Mouse (Mus musculus): ENCODE measurements around the gene Atl2.

The Atl2 gene

GRCm38 (mm10) chr17:79817551-79817950 lies 78.4 kb downstream of the Atl2 start:
- no peak for DNase-seq

DNA sequence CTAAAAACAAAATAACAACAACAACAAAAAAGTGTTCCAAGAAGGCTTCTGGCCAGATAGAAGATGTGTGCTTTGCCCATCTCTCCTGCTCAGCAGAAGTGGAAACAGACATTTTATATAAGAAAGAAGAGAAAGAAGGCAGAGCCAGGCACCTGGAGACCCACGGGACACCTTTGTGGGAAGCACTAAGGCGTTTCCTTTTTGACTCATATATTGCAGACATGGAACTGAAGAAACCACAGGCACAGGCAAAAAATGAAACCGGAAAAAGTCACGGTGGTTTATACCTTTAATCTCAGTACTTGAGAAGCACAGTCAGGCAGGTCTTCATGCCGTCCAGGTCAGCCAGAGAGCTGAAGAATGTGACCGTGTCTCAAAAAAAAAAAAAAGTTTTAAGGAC lies 79.0 kb downstream of the Atl2 start:
- no peak for DNase-seq

GRCm38 (mm10) chr17:79810421-79810820 lies 85.5 kb downstream of the Atl2 start:
- DNase-seq, result no peak

GRCm38 (mm10) chr17:79809491-79810316 lies 86.2 kb downstream of the Atl2 start:
- no peak for DNase-seq

DNA sequence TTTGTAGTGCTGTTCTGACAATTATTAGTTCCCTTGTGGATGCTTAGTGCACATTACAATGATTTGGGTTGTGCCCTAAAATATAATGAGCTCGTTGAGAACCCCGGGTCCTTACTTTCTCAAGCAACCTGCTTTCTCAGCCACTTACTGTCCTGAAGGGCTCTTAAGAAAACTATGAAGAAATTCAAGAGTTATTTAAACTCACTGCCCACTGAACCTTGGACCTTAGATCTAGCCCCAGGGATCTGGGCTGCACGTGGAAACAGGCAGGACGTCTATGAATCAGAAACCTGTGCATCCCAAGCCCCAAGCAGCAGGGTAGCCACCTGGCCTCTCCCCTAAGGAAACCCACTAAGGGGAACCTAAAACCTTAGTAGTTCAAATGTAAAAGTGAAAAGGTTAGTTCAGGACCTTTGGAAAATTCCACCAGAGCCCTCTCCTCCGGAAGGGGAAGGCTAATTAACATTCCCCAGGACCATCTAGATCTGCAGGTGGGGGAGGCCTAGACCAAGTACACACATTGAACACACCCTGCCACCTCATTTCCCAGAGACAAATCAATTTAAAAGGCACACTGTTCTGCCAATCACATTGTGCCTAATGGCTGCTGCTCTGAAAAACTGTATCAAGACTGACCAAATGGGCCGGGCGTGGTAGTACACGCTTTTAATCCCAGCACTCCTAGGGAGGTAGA lies 88.5 kb downstream of the Atl2 start:
- no peak for DNase-seq

GRCm38 (mm10) chr17:79804747-79805146 lies 91.2 kb downstream of the Atl2 start:
- DNase-seq, result no peak

DNA sequence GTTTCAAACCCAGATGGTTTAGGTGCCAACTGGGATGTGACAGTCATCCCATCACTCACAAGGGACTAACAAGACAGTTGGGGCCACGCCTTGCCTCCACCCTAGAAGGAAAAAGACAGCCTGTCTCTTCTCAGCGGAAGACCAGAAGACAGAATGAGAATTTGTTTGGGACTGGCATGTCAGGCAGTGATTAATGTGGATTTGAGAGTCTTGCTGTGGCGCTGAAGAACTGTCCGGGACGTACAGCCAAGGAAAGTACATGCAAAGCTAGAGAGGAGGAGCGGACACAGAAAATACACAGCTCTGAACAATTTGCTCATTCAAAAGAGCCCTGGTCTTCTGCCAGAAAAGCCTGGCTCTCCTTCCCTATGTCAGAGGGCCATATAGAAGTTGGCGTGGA lies 93.9 kb downstream of the Atl2 start:
- no peak for DNase-seq

GRCm38 (mm10) chr17:79798831-79799230 lies 97.1 kb downstream of the Atl2 start:
- DNase-seq, result no peak
